Mouse (Mus musculus) kidney, postnatal 36 days (tissue): ENCODE results near the gene Pcna.

ENCODE experiments used
- DNase-seq, 2 experiments: peaks; one replicate each; pipeline ENCODE4 v3.0.0; 2021 to 2022; ENCODE audit warnings: mixed read lengths in 2 of 2

Gene Pcna

GRCm38 (mm10) chr2:132232413-132232945, 20.6 kb downstream of the Pcna start:
- DNase-seq: no peak

- DNase-seq: no peak
These were observed 28.8 kb downstream of the Pcna start for GRCm38 (mm10) chr2:132224359-132224758.

- no peak for DNase-seq
These were observed 31.5 kb downstream of the Pcna start for GRCm38 (mm10) chr2:132221611-132222073.

- DNase-seq: peak in 1 of 2 experiments; percentile 10
These were observed 41.0 kb downstream of the Pcna start for GRCm38 (mm10) chr2:132211995-132212656.

GRCm38 (mm10) chr2:132210806-132211312, 42.3 kb downstream of the Pcna start:
- DNase-seq: no peak

- DNase-seq: peak in 1 of 2 experiments; percentile 29
These were observed 44.8 kb downstream of the Pcna start for GRCm38 (mm10) chr2:132208246-132208881.

GRCm38 (mm10) chr2:132206316-132206881, 46.7 kb downstream of the Pcna start:
- DNase-seq: no peak

- no peak for DNase-seq
These were observed 47.6 kb downstream of the Pcna start for GRCm38 (mm10) chr2:132205549-132205948.

- no peak for DNase-seq
These were observed 49.3 kb downstream of the Pcna start for GRCm38 (mm10) chr2:132203773-132204172.

GRCm38 (mm10) chr2:132203186-132203585, 49.9 kb downstream of the Pcna start:
- no peak for DNase-seq
